Mouse (Mus musculus) embryonic facial prominence, embryonic 10.5 days (tissue): ENCODE measurements around the gene Vmn1r221. TPM values are rescaled to one million over a fixed set of nuclear protein-coding genes. Genes with fewer than 3 reads are reported as not detected.

Source experiments
- polyA plus RNA-seq: library from polyadenylated mRNA; unstranded; fragments of >200 nt; fragmentation: Nextera tagmentation; extraction: Ambion mirVana; gene quantifications from 2 replicates; pipeline ENCODE4 v1.2.1, GENCODE M21; 2016

Gene Vmn1r221
- polyA plus RNA-seq, 1 experiment from 2014 or later = not detected

Other genes with a start within 250 kb of the Vmn1r221 start
- not detected in 2 replicates for gene Vmn1r213, start 206.5 kb upstream of the Vmn1r221 start, polyA plus RNA-seq
- gene Vmn1r214, start 183.7 kb upstream of the Vmn1r221 start, polyA plus RNA-seq = not detected in 2 replicates
- not detected in 2 replicates for gene Vmn1r215, start 146.1 kb upstream of the Vmn1r221 start, polyA plus RNA-seq
- gene Vmn1r217, start 95.9 kb upstream of the Vmn1r221 start, polyA plus RNA-seq = not detected in 2 replicates
- not detected in 2 replicates for gene Vmn1r218, start 81.0 kb upstream of the Vmn1r221 start, polyA plus RNA-seq
- gene Vmn1r219, start 54.8 kb upstream of the Vmn1r221 start, polyA plus RNA-seq = 0.04 and 0.06 TPM in 2 replicates
- gene Vmn1r220, start 26.2 kb upstream of the Vmn1r221 start, polyA plus RNA-seq = not detected in 2 replicates
- gene Vmn1r222, start 21.8 kb downstream of the Vmn1r221 start, polyA plus RNA-seq = not detected in 2 replicates
- not detected in 2 replicates for gene Vmn1r223, start 33.0 kb downstream of the Vmn1r221 start, polyA plus RNA-seq
- gene Zfp322a, start 155.1 kb downstream of the Vmn1r221 start, polyA plus RNA-seq = 59.9 and 60.6 TPM in 2 replicates
- gene Abt1, start 209.7 kb downstream of the Vmn1r221 start, polyA plus RNA-seq = 15.0 and 15.6 TPM in 2 replicates